In the genomic region with DNA sequence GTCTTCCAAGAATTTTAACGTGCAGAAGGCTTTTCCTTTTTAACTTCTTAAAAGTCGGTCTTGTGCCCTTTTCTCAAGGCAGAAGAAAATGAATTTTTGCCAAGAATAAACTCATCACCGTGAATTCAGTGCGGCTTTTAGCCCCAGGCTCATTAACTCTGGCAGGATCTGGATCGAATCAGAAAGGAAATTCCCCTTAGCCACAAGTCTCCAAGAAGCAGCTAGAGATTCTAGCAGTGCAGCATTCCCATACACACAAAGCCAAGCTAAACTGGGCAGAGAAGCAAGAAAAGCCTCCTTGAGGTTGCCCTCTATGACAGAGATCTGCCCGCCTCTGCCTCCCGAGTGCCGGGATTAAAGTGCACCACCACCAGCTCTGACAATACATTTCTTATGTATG, we compare ENCODE assay signal across 22 mouse cellular contexts.
DNase-seq lines count a peak whose midpoint lies in the region; ATAC-seq and TF ChIP-seq lines count a peak whose summit lies in the region.
"Had no signal": no experiment of that assay in that cellular context is flagged by ENCODE, and none has a peak within 500 bp of the region (broad histone marks: within the 10 kb centered on the region; RNA-seq: fewer than 3 reads in every experiment).

No protein-coding gene starts in this region.

- 0 out of 2 replicates have a peak, but pooled peaks cover 12% of the 10 kb centered on the region for H3K9me3 ChIP-seq in embryonic facial prominence, embryonic 15.5 days (replicated peaks)
- peaks cover 18% of the 10 kb centered on the region; the same call in 1 of the 2 replicates for H3K9me3 ChIP-seq in limb, embryonic 12.5 days
- H3K9me3 ChIP-seq: hindbrain, embryonic 15.5 days had no signal

- TF ChIP-seq CTCF in Patski (IDR thresholded peaks at IDR 0.05) = no peak

- POLR2A ChIA-PET in Patski (lab: Charles Lee) = no interaction called here

- H3K27me3 ChIP-seq in Patski = no peaks in the 10 kb centered on the region
- H3K27me3 ChIP-seq in embryonic facial prominence, embryonic 15.5 days = no peaks in the 10 kb centered on the region
- no peaks in the 10 kb centered on the region for H3K27me3 ChIP-seq in limb, embryonic 12.5 days
- H3K27me3 ChIP-seq: forebrain, embryonic 12.5 days; hindbrain, embryonic 15.5 days; neural tube, embryonic 12.5 days had no signal

- WGBS in embryonic facial prominence, embryonic 15.5 days = 34% methylated on average over 8 of the region's 8 CpGs
- 54% methylated on average over 8 of the region's 8 CpGs for WGBS in limb, embryonic 12.5 days

- no peaks in the 10 kb centered on the region for H3K36me3 ChIP-seq in embryonic facial prominence, embryonic 15.5 days
- no peaks in the 10 kb centered on the region for H3K36me3 ChIP-seq in limb, embryonic 12.5 days
- H3K36me3 ChIP-seq: forebrain, embryonic 12.5 days; hindbrain, embryonic 15.5 days; neural tube, embryonic 12.5 days had no signal

- H3K4me2 ChIP-seq in embryonic facial prominence, embryonic 15.5 days (replicated peaks) = no peak overlapping the region
- H3K4me2 ChIP-seq in limb, embryonic 12.5 days = no peak overlapping the region
- H3K4me2 ChIP-seq: forebrain, embryonic 12.5 days; hindbrain, embryonic 15.5 days; liver, embryonic 11.5 days; neural tube, embryonic 12.5 days had no signal

- no peak overlapping the region for H3K9ac ChIP-seq in embryonic facial prominence, embryonic 15.5 days
- H3K9ac ChIP-seq in limb, embryonic 12.5 days (replicated peaks) = no peak overlapping the region
- H3K9ac ChIP-seq: forebrain, embryonic 12.5 days; hindbrain, embryonic 15.5 days; liver, postnatal 0 days; neural tube, embryonic 12.5 days had no signal

- ATAC-seq in Patski = no peak
- peak; percentile 63; the same call in 1 of the 2 replicates for ATAC-seq in embryonic facial prominence, embryonic 15.5 days (ENCODE audit: insufficient number of reproducible peaks, low FRiP score, low TSS enrichment, low read depth)
- no peak for ATAC-seq in limb, embryonic 12.5 days (ENCODE audit: insufficient number of reproducible peaks, insufficient read depth, low FRiP score, low TSS enrichment, low read depth)
- ATAC-seq: liver, postnatal 0 days had no signal

- CTCF ChIA-PET in Patski (lab: Charles Lee) = interaction anchor here (1.1 kb wide), 1 partner anchor 8 kb away, joined by 3 read pairs; no protein-coding TSS in a partner anchor

- peak overlapping the region; percentile 65 for H3K27ac ChIP-seq in embryonic facial prominence, embryonic 15.5 days (replicated peaks)
- H3K27ac ChIP-seq in limb, embryonic 12.5 days = peak overlapping the region; percentile 62; the same call in 1 of the 2 replicates
- H3K27ac ChIP-seq: forebrain, embryonic 12.5 days; gastrocnemius, adult 2 months; hindbrain, embryonic 15.5 days; layer of hippocampus, adult 2 months; neural tube, embryonic 12.5 days had no signal

- DNase-seq in 3134 (ENCODE audit: extremely low read depth, insufficient read length, low spot score) (peak; percentile 40), Patski (ENCODE audit: low read depth, low spot score) (peak; percentile 66)
- DNase-seq in neural tube, embryonic 10.5 days (ENCODE audit: extremely low spot score, low spot score) = no peak
- DNase-seq in frontal cortex, postnatal 10 days (ENCODE audit: low spot score in 2 of 2) = no peak
- DNase-seq in thymus, postnatal 0 days (ENCODE audit: low spot score) = no peak
- DNase-seq: adrenal gland, postnatal 36 days; cerebellum, adult 9-11 months; gastrocnemius, adult 2 months; kidney, adult 8-10 months; kidney, postnatal 10 days; liver, postnatal 0 days; lung, postnatal 10 days; midbrain, embryonic 14.5 days; right cerebral cortex, postnatal 14 days; thymus, postnatal 25 days had no signal

- in situ Hi-C loops in Patski (cut with MboI; ENCODE audit: low pct_unique_long_range_greater_than_20kb) = no loop called here

- H3K4me3 ChIP-seq in embryonic facial prominence, embryonic 15.5 days (replicated peaks) = no peak overlapping the region
- H3K4me3 ChIP-seq in limb, embryonic 12.5 days (replicated peaks) = no peak overlapping the region
- H3K4me3 ChIP-seq: forebrain, embryonic 12.5 days; gastrocnemius, adult 2 months; hindbrain, embryonic 15.5 days; layer of hippocampus, adult 2 months; neural tube, embryonic 12.5 days had no signal

- H3K4me1 ChIP-seq in embryonic facial prominence, embryonic 15.5 days = peaks cover 8% of the 10 kb centered on the region
- peaks cover 4% of the 10 kb centered on the region; the same call in 1 of the 2 replicates for H3K4me1 ChIP-seq in limb, embryonic 12.5 days (replicated peaks)
- H3K4me1 ChIP-seq: forebrain, embryonic 12.5 days; hindbrain, embryonic 15.5 days; neural tube, embryonic 12.5 days had no signal

Comparison
In these comparisons a context has a peak if more than half of its experiments do, and no peak if none do; other contexts are left out.
1. DNase-seq: peak in 3134 (single experiment) and Patski (single experiment); none in neural tube, embryonic 10.5 days (single experiment), frontal cortex, postnatal 10 days (0 of 2) and thymus, postnatal 0 days (single experiment).